Mouse (Mus musculus): ENCODE data around the gene Rrnad1. TPM values are rescaled to one million over a fixed set of nuclear protein-coding genes. Genes with fewer than 3 reads are reported as not detected.
A peak's percentile ranks its signal among the peaks of the same experiment; 100 is the strongest.
"Not testable (repeated sequence)": the region's sequence is repeated elsewhere in the genome, so short reads cannot be mapped to it uniquely, and the experiment has no call there.

Rrnad1 gene
- total RNA-seq, 2 experiments from 2014 or later: 3.6 to 3.9 TPM

DNA sequence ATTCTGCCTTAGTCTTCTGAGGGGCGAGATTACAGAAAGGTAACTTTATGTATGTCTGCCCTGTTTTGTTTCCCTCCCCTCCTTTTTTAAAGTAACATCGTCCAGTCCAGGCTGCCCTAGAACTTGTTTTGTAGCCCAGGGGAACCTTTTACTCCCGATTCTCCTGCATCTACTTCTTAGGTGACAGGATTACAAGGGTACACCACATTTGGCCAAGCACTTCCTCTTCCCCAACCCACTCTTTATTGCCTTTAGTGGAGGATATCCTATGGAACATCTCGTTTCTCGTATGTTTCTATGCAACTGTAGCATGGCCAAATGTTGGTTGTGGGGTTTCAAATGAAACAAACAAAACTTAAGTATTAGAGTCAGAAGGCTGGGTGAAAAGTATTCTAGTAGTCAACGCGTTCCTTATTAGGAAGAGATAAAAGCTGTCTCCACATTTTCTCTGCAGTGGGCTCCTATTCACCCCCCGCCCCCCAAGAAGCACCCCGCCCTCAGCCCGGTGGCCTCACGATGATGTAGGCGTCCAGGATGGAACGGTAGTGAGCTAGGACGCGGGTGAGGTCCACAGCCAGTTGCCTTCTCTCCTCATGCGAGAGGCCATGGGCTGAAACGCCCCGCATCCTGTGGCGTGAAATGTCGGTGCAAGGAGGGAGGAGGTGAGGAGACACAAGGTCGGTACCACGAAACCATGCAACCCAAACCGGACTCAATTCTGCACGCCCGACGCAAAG lies 1.0 kb downstream of the Rrnad1 start:
- no peak for DNase-seq
- intact Hi-C loops (cut with DNase I; ENCODE audit: low total_unique reads): loop anchor here (10.0 kb wide), 1 partner anchor 55 kb away; no protein-coding TSS in a partner anchor

DNA sequence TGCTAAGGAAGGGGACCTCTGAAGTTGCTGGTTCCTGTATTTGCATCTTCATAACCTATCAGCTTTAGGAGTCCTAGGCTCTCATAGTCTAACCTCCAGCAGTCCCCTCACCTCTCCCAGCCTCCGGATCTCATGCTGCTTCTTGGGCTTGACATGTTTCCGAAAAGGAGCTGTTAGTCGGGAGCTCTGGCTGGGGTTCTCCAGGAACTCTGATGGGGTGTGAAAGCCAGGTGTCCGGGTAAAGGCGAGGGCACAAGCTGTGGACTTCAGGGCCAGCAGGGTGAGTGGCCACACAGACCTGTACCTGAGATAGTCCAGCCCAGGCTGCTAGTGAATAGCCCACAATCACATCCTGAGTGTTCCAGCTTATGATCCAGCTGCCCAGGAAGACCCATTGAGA lies 3.1 kb downstream of the Rrnad1 start:
- DNase-seq: no peak
- intact Hi-C loops (cut with DNase I; ENCODE audit: low total_unique reads): no loop called here

DNA sequence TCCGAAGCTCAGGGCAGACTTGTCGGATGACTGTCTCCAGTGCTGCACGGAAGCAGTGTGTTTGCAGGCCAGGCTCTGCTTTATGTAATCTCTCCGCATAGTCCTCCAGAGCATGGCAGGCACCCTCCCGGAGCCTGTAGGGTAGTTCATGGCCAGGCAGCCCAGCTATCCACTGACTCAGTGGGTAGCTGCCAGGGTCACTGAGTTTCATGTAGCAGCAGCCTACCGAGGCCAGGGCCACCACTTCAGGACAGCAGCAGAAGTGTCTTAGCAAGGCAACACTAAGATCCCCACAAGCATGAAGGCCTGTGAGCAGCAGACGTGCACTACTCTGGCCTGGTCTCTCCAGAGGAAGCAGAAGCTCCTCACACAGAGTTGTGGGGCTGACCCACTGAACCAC lies 5.5 kb downstream of the Rrnad1 start:
- intact Hi-C loops (cut with DNase I; ENCODE audit: low total_unique reads): no loop called here

DNA sequence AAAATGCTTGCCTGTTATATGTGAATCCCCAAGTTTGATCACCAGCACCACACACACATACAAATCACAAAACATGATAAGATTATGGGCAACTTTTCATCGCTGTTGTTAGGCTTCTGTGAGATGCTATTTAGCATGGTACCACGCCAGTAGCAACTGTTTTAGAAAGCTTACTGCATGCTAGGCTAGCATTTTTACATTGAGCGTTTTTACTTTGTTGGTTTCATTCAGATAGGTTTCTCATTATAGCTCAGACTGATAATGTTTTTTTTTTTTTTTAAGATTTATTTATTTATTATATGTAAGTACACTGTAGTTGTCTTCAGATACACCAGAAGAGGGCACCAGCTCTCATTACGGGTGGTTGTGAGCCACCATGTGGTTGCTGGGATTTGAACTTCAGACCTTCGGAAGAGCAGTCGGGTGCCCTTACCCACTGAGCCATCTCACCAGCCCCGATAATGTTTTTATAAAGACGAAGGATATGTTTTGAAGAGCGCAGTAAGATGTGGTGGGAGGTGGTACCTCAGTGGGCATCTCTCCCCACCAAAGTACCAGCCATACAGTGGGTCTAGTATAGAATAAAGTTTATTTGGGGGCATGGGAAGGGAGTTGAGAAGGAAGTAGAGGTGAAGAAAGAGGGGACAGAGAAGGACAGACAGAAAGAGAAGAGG lies 10.1 kb downstream of the Rrnad1 start:
- intact Hi-C loops (cut with DNase I; ENCODE audit: low total_unique reads): no loop called here
- DNase-seq: no peak

More for the DNA sequence above, 5.5 kb downstream of the Rrnad1 start:
- no peak for DNase-seq

DNA sequence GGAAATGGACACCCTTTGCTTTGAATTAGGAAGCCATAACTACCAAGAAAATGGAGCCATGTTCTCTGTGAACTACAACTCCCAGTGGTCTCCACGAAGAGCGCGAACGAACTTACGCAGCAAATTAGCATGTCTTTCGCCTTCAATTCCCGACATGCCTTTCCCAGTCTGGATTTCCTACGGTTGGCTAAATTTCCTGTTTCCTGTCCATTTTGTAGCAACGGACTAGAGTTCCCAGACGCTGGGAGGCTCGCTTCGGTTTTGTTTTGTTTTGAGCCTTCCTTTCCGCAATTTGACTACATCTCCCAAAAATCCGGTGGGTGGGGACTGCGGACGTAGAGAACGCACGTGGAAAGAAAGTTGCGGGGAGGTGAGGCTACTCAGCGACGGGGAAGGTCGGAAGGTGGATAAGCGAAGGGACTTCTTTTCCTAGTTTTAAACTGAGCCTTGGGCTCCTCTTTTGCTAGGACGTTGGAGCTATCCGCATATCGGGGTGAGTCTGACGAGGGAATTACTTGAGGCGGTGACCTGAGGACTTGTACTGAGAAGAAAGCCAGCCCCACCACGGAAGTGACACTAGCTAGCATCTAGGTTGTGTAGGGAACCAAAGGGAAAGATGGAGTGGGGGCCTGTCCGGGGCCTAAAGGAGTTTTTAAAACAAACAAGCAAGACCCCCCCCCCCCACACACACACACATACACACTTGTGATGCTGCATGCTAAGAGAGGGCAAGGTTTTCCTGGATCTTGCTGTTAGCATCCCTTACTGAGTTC lies 11.0 kb downstream of the Rrnad1 start, which contains the start of gene Mrpl24:
TSS of gene Mrpl24 (plus strand) at position 171 of the 773 bp plus-strand sequence.
- DNase-seq: peak; percentile 65
- intact Hi-C loops (cut with DNase I; ENCODE audit: low total_unique reads): no loop called here

DNA sequence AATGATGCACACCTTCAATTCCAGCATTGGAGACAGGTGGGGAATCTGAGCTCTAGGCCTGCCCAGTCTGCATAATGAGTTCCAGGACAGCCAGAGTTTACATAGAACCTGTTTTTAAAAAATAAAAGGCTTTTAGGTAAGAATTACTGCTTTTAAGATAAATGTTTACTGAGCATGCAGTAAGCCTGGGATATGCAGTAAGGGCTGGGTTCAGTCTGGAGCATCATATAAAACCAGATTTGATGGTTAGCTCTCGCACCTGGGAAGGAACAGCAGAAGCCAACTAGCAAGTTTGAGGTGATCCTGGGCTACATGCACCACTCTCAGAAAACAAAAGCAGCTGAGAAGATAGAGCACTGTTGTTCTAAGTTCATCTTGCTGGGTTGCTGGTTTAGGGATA lies 12.0 kb downstream of the Rrnad1 start:
- intact Hi-C loops (cut with DNase I; ENCODE audit: low total_unique reads): no loop called here
- DNase-seq: no peak

- no peak for DNase-seq
- intact Hi-C loops (cut with DNase I; ENCODE audit: low total_unique reads): no loop called here
These were observed 13.5 kb downstream of the Rrnad1 start for GRCm38 (mm10) chr3:87916990-87917389.

GRCm38 (mm10) chr3:87913891-87914290 lies 16.6 kb downstream of the Rrnad1 start:
- intact Hi-C loops (cut with DNase I; ENCODE audit: low total_unique reads): no loop called here
- no peak for DNase-seq

DNA sequence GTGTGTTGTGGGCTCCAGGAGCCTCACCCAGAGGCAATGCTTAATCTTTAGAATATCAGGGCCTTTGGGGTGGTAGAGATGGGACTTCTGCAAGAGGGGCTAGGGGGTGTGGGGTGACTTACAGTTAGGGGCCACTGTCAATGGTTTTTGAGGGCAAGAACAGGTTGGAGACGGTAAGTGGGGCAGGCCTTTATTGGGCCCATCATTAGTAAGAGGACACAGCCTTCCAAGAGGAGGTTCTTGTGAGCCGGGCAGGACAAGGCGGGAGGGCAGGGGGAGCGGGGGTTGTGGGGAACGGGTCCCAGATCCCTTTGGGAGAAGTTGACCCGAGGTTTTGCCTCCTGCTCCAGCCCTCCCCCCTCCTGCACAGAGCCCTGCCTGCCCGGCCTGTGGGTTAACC lies 17.0 kb downstream of the Rrnad1 start:
- intact Hi-C loops (cut with DNase I; ENCODE audit: low total_unique reads): no loop called here

GRCm38 (mm10) chr3:87910573-87911141 lies 19.9 kb downstream of the Rrnad1 start:
- intact Hi-C loops (cut with DNase I; ENCODE audit: low total_unique reads): no loop called here
- DNase-seq: peak; percentile 83

More for the DNA sequence above, 17.0 kb downstream of the Rrnad1 start:
- DNase-seq: no peak

GRCm38 (mm10) chr3:87909874-87910273 lies 20.6 kb downstream of the Rrnad1 start:
- intact Hi-C loops (cut with DNase I; ENCODE audit: low total_unique reads): no loop called here
- DNase-seq: no peak

- DNase-seq: no peak
- intact Hi-C loops (cut with DNase I; ENCODE audit: low total_unique reads): no loop called here
These were observed 21.1 kb downstream of the Rrnad1 start for GRCm38 (mm10) chr3:87909381-87909780.

GRCm38 (mm10) chr3:87907906-87908305 lies 22.6 kb downstream of the Rrnad1 start:
- intact Hi-C loops (cut with DNase I; ENCODE audit: low total_unique reads): no loop called here
- no peak for DNase-seq

DNA sequence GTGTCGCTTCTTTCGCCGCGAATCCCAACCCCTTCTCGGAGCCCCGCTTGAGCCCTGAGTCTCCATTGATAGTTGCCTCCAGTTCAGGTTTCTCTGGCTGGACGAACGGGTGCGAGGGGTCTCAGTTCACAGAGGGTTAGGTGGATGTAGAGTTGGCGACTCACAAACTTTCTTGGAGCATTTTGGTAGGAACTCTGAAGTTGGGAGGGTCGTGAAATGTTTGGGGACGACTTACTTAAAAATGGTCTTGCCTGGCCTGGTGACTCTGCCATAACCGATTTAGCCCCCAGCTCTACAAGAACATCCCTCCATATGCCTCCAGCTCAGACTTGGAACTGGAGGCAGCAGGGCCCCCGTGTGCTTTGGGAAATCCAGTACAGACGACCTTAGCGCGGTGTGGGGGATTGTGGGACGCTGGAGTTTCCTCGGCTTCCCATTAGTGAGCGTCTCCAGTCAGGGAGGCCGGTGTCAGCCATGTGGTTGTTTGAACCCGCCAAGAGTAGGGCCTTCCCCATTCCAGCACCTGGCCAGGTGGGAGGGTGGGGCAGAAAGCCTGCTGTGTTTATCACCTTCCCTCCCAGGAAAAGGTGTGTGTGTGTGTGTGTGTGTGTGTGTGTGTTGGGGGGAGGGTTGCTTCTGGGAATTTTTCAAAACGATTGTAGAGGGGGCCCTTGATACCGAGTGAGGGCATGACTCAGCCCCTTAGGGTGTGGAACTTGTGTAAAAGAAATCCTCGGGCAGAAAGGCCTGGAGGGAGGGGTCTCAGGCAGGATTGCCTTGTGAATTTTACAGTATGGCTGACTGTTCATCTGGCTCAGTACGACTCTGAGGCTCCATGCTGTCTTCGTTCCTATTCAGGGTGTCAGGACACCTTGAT lies 23.3 kb downstream of the Rrnad1 start:
- intact Hi-C loops (cut with DNase I; ENCODE audit: low total_unique reads): no loop called here
- peak; percentile 32 for DNase-seq

DNA sequence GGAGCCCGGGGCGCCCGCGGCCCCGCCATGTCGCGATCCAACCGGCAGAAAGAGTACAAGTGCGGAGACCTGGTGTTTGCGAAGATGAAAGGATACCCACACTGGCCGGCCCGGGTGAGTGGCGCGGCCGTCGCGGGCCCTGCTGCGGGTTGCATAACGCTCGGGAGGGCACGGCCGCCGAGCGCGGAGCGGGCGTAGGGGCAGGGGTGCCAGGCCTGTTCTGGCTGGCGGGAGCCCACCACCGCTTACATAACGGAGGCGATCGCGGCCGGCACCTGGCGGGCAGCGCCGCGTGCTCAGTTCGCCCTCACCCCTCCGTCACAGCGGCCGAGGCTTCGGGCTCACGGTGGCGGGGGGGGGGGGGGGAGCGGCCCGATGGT lies 23.9 kb downstream of the Rrnad1 start:
- DNase-seq: peak; percentile 72
- intact Hi-C loops (cut with DNase I; ENCODE audit: low total_unique reads): no loop called here

DNA sequence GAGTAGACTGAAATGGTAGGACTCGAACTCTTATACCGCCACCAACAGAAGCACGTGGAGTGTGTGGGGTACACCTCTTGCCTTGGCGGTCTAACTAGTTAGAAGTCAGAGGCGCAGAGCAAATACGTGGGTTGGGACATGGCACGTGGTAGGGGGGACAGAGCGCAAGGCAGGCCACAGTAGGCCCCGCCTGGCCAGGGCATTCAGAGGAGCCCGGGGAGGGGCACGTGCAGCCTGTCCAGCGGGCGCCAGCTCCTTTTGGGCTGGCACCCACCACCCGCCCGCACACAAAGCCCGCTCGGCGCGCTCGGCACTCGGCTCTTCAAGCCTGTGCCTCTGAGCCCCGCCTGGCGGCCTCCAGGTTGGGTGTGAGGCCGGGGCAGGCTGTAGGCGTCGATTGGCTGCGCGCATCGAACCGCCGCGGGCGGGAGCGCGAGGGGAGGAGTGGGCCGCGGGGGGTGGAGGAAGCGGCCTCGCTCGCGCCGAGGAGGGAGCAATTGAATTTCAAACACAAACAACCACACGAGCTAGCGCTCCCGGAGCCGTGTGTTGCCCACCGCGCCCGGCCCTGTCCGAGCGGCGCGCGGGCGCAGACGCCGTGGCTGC lies 24.5 kb downstream of the Rrnad1 start, which contains the start of gene Hdgf:
TSS of gene Hdgf (plus strand) at position 442 of the 606 bp plus-strand sequence.
- peak; percentile 96 for DNase-seq
- intact Hi-C loops (cut with DNase I; ENCODE audit: low total_unique reads): no loop called here

DNA sequence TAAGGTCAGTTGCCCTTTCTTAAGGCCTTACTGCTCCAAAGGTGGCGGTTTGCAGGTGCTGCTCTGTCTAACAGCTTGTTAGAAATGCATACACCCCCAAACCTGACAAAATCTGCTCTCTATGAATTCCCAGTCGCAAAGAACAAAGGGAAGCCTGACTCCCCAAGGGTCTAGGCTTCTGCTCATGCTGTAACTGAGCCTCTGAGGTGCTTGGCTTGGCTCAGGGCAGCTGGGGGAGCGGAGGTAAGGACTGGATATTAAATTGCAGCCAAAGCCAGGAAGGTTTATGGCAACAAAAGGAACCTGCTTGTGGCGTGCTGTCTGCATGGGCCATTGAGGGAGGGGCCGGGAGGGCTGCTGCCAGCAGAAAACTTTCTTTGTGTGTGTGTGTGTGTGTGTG lies 26.7 kb downstream of the Rrnad1 start:
- intact Hi-C loops (cut with DNase I; ENCODE audit: low total_unique reads): no loop called here

DNA sequence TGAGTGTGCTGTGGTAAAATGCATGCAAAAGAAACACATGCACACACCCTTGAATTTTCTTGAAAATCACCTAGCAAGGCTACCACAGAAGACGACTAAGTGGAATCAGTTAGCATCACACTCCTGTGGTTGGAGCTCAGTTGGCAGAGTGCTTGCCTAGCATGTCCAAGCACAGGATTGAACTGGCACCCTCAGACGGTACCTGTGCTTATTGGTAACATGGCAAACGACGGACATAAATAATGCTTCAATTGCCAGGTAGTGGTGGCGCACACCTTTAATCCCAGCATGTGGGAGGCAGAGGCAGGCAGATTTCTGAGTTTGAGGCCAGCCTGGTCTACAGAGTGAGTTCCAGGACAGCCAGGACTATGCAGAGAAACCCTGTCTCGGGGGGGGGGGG lies 28.6 kb downstream of the Rrnad1 start:
- DNase-seq; intact Hi-C loops (cut with DNase I; ENCODE audit: low total_unique reads): not testable (repeated sequence)

More for the DNA sequence above, 26.7 kb downstream of the Rrnad1 start:
- no peak for DNase-seq

Data from gastrocnemius, postnatal 14 days (tissue).